Mouse (Mus musculus): ENCODE data around the gene Ctnnbl1. TPM values are rescaled to one million over a fixed set of nuclear protein-coding genes. Genes with fewer than 3 reads are reported as not detected.

Gene Ctnnbl1
- polyA plus RNA-seq, 1 experiment from 2014 or later: 28.8 TPM

DNA sequence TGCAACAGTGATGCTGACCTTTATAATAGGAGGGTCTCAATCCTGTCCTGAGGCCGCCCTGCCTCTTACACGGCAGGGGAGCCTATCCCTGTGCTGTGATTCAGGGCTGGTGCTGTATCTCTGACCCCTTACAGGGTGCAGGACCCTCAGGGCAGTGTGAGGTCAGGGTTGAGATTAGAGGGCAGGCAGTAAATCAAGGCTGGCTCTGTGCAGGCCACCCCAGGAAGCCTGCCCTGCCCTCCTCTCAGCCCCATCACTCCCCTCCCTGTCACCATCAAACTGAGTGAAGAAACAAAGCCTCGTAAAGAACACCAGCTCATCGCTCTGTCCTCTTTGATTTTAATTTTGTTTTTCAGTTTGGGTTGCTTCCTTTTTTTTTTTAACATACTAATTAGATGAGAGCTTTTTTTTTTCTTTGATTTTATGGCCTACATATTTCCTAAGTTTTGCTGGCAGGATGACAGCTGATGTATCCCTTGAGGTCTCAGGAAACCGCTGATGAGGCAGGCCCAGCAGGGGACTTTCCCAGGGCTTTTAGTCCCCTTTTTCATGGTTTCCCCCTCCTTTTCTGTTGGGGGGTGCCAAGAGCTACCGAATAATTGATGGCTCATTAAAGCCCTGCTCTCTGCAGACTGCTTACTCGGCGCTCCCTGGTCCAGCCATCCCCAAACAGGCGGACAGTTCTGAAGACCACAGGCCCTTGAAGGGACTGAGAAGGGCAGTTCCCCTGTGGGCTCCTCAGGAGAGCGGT lies 150.2 kb downstream of the Ctnnbl1 start:
- DNase-seq: no peak
- H3K27ac ChIP-seq: no peak overlapping the region
- no peak overlapping the region for H3K4me3 ChIP-seq (replicated peaks)
- no peaks in the 10 kb centered on the region for H3K27me3 ChIP-seq
- no peak overlapping the region for H3K4me2 ChIP-seq
- no peaks in the 10 kb centered on the region for H3K9me3 ChIP-seq (replicated peaks)
- H3K4me1 ChIP-seq (replicated peaks): peaks cover 3% of the 10 kb centered on the region; the same call in 1 of the 2 replicates
- ATAC-seq (ENCODE audit: low read depth): no peak
- no peak overlapping the region for H3K9ac ChIP-seq
- WGBS (ENCODE audit: insufficient replicate concordance): 59% methylated on average over 10 of the region's 10 CpGs
- peaks cover 17% of the 10 kb centered on the region for H3K36me3 ChIP-seq

- 78% methylated on average over 6 of the region's 6 CpGs for WGBS (ENCODE audit: insufficient replicate concordance)
- Histone ChIP-seq H3K27ac (no peak overlapping the region), H3K9ac (no peak overlapping the region), H3K36me3 (no peaks in the 10 kb centered on the region), H3K4me1 (replicated peaks) (peaks cover 3% of the 10 kb centered on the region; the same call in 1 of the 2 replicates), H3K27me3 (no peaks in the 10 kb centered on the region), H3K9me3 (replicated peaks) (no peaks in the 10 kb centered on the region), H3K4me3 (replicated peaks) (no peak overlapping the region), H3K4me2 (no peak overlapping the region)
- no peak for ATAC-seq (ENCODE audit: low read depth)
- DNase-seq: no peak
These were observed 154.0 kb downstream of the Ctnnbl1 start for GRCm38 (mm10) chr2:157891166-157891565.

DNA sequence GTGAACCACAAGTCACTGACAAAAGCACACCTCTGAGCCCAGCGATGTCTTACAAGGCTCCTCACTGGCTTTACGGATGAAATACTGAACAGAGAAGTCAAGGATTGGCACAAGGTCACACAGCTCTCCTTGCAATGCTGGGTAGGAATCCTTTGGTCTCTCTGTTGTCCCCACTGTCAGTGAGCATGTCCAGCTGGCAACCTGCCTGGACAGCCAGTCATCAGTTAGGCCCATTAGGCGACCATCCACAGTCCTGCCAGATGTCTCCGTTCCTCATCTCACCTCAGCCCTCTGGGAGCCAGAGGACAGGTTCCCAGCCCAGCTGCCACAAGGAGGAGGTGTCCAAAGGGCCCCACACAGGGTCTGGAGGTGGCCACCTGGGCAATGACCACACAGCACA lies 159.9 kb downstream of the Ctnnbl1 start:
- no peaks in the 10 kb centered on the region for H3K9me3 ChIP-seq (replicated peaks)
- peaks cover 10% of the 10 kb centered on the region for H3K27me3 ChIP-seq
- no peak overlapping the region for H3K4me2 ChIP-seq
- no peaks in the 10 kb centered on the region for H3K36me3 ChIP-seq
- H3K9ac ChIP-seq: no peak overlapping the region
- ATAC-seq (ENCODE audit: low read depth) (no peak), DNase-seq (no peak)
- 84% methylated on average over 4 of the region's 4 CpGs for WGBS (ENCODE audit: insufficient replicate concordance)
- no peaks in the 10 kb centered on the region for H3K4me1 ChIP-seq (replicated peaks)
- no peak overlapping the region for H3K27ac ChIP-seq
- no peak overlapping the region for H3K4me3 ChIP-seq (replicated peaks)

DNA sequence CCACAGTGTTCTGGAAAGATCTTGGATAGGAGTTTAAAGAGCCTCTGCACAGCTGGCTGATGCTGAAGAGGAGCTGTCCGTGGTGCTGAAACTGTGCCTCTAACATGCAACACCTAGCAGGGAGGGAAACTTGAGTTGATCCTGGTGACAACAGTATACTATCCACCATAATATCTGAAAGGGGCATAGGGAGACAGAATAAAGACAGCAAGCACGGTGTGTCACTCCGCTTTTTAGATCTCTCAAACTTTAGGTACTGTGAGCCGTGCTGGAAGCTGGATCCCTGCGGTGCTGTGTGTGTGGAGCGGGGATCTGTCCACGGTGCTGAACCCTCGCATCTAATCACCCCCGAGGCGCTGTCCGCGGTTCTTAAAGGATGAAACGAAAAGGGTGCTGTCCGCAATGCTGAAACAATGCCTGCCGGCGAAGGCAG lies 176.0 kb downstream of the Ctnnbl1 start:
- H3K4me1 ChIP-seq (replicated peaks): 0 out of 2 replicates have a peak, but pooled peaks cover 5% of the 10 kb centered on the region
- 2% methylated on average over 16 of the region's 16 CpGs for WGBS (ENCODE audit: insufficient replicate concordance)
- ATAC-seq (ENCODE audit: low read depth) (no peak), DNase-seq (peak; percentile 64)
- no peaks in the 10 kb centered on the region for H3K36me3 ChIP-seq
- H3K4me3 ChIP-seq (replicated peaks): no peak overlapping the region
- no peak overlapping the region for H3K27ac ChIP-seq
- H3K4me2 ChIP-seq: no peak overlapping the region
- no peaks in the 10 kb centered on the region for H3K9me3 ChIP-seq (replicated peaks)
- H3K27me3 ChIP-seq: peaks cover 58% of the 10 kb centered on the region
- H3K9ac ChIP-seq: no peak overlapping the region

DNA sequence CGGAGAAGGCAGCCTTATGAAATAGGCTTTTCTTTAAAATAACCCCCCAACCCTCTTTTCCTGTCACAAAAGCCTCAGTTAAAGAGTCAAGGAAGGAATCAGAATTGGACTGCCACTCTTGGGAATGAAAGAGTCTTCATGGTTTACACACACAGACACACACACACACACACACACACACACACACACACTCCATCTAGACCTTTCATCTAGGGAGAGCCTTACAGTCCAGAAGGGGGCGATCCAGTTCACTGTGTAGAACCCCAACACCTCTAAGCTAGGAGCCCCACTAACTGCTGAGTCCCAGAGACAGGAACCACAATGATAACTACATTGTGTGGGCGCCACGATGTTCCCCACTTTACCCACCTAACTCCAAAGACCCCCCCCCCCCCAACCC lies 176.5 kb downstream of the Ctnnbl1 start:
- peaks cover 58% of the 10 kb centered on the region for H3K27me3 ChIP-seq
- H3K27ac ChIP-seq: no peak overlapping the region
- 0% methylated on average over 4 of the region's 4 CpGs for WGBS (ENCODE audit: insufficient replicate concordance)
- H3K4me2 ChIP-seq: no peak overlapping the region
- H3K4me3 ChIP-seq (replicated peaks): no peak overlapping the region
- no peak overlapping the region for H3K9ac ChIP-seq
- 0 out of 2 replicates have a peak, but pooled peaks cover 5% of the 10 kb centered on the region for H3K4me1 ChIP-seq (replicated peaks)
- DNase-seq: no peak
- ATAC-seq (ENCODE audit: low read depth): no peak
- no peaks in the 10 kb centered on the region for H3K9me3 ChIP-seq (replicated peaks)
- no peaks in the 10 kb centered on the region for H3K36me3 ChIP-seq

DNA sequence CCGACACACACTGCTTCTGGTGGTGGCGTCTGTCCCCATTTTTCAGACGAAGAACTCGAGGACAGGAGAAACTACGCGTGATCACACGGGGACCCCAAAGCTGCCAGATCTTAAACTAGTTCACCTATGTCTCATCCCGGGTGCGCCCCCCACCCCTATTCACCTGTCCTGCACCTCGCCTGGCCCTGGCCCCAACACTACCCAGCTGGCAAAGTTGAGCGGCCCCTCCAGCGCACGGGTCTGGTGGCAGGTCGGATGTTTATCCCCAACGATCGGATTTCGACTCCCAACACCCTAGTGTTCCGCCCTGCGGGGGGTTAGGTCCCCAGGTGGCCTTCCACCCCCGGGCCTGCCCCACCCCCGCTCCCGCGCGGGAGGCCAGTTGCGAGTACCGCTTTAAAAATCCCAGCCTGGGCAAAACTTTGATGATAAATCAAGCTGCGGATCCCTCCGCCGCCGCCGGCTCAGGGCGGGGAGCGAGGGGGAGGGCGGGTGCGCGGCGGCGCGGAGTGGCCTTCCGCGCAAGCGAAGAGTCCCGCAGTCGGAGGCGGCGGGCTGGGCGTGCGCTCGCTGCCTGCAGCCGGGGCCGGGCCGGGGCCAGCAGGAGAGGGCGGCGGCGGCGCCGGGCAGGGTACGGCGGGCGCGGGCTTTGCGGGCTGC lies 177.0 kb downstream of the Ctnnbl1 start, which contains the start of gene Vstm2l:
TSS of gene Vstm2l (plus strand) at position 549 of the 660 bp plus-strand sequence.
- H3K27me3 ChIP-seq: peaks cover 58% of the 10 kb centered on the region
- DNase-seq: no peak
- H3K9me3 ChIP-seq (replicated peaks): no peaks in the 10 kb centered on the region
- H3K36me3 ChIP-seq: no peaks in the 10 kb centered on the region
- no peak for ATAC-seq (ENCODE audit: low read depth)
- 0 out of 2 replicates have a peak, but pooled peaks cover 5% of the 10 kb centered on the region for H3K4me1 ChIP-seq (replicated peaks)
- no peak within 1 kb of the TSS for H3K9ac ChIP-seq
- H3K4me2 ChIP-seq: peak within 1 kb of the TSS; percentile 32
- 6% methylated on average over 57 of the region's 62 CpGs for WGBS (ENCODE audit: insufficient replicate concordance)
- H3K4me3 ChIP-seq (replicated peaks): peak within 1 kb of the TSS; percentile 17
- no peak within 1 kb of the TSS for H3K27ac ChIP-seq

- peak overlapping the region; percentile 17; the same call in 1 of the 2 replicates for H3K4me3 ChIP-seq (replicated peaks)
- 33% methylated on average over 43 of the region's 43 CpGs for WGBS (ENCODE audit: insufficient replicate concordance)
- no peak for DNase-seq
- peaks cover 61% of the 10 kb centered on the region for H3K27me3 ChIP-seq
- ATAC-seq (ENCODE audit: low read depth): no peak
- 0 out of 2 replicates have a peak, but pooled peaks cover 5% of the 10 kb centered on the region for H3K4me1 ChIP-seq (replicated peaks)
- peak overlapping the region; percentile 32; the same call in 1 of the 2 replicates for H3K4me2 ChIP-seq
- no peaks in the 10 kb centered on the region for H3K36me3 ChIP-seq
- no peak overlapping the region for H3K9ac ChIP-seq
- no peak overlapping the region for H3K27ac ChIP-seq
- no peaks in the 10 kb centered on the region for H3K9me3 ChIP-seq (replicated peaks)
These were observed 177.8 kb downstream of the Ctnnbl1 start for GRCm38 (mm10) chr2:157914889-157915517.

GRCm38 (mm10) chr2:157918529-157918928 lies 181.3 kb downstream of the Ctnnbl1 start:
- no peak for ATAC-seq (ENCODE audit: low read depth)
- Histone ChIP-seq H3K4me1 (replicated peaks) (0 out of 2 replicates have a peak, but pooled peaks cover 5% of the 10 kb centered on the region), H3K27ac (no peak overlapping the region), H3K4me2 (no peak overlapping the region), H3K9me3 (replicated peaks) (no peaks in the 10 kb centered on the region), H3K36me3 (no peaks in the 10 kb centered on the region), H3K9ac (no peak overlapping the region), H3K27me3 (peaks cover 66% of the 10 kb centered on the region), H3K4me3 (replicated peaks) (no peak overlapping the region)
- DNase-seq: no peak
- WGBS (ENCODE audit: insufficient replicate concordance): 18% methylated on average over 10 of the region's 10 CpGs

DNA sequence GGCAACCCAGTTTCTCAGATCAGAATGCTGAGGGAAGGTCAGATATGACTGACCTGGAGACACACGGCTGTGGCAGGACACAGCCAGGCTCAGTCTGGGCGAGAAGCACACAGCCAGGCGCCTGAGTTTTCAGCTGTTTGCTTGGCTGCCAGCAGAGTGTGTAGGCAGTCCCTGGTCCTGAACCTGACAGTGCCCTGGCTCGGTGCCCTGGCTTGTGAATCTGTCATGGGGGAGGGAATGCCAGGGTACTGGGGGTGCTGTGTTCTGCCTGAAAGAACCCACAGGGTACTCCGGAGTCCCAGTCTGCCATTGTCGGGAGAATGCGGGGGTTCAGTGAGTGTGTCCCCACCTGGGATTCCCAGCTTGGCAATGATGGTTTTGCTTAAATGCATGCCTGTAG lies 184.3 kb downstream of the Ctnnbl1 start:
- DNase-seq (no peak), ATAC-seq (ENCODE audit: low read depth) (no peak)
- no peaks in the 10 kb centered on the region for H3K9me3 ChIP-seq (replicated peaks)
- H3K4me1 ChIP-seq (replicated peaks): no peaks in the 10 kb centered on the region
- no peak overlapping the region for H3K9ac ChIP-seq
- no peak overlapping the region for H3K27ac ChIP-seq
- peaks cover 52% of the 10 kb centered on the region for H3K27me3 ChIP-seq
- 61% methylated on average over 7 of the region's 7 CpGs for WGBS (ENCODE audit: insufficient replicate concordance)
- H3K4me3 ChIP-seq (replicated peaks): no peak overlapping the region
- no peaks in the 10 kb centered on the region for H3K36me3 ChIP-seq
- H3K4me2 ChIP-seq: no peak overlapping the region

DNA sequence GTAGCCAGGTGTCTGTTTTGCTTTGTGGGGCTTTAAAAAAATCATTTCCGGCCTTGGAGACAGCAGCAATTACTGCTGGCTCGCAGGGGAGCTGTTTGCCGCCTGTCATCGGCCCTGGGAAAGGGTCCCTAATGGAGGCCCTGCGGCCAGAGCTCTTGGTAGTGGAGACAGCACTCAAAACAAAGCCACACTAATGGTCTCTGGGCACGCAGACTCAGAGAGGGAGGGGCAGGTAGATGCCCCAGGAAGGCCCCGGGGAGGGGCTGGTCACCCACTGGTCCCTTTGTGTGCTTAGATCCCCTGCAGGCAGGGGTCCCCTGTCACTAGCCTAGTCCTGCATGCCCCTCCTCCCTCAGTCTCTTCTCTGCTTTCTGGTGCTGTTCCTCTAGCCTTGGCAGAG lies 186.2 kb downstream of the Ctnnbl1 start:
- peaks cover 48% of the 10 kb centered on the region for H3K27me3 ChIP-seq
- ATAC-seq (ENCODE audit: low read depth) (no peak), DNase-seq (no peak)
- H3K4me3 ChIP-seq (replicated peaks): no peak overlapping the region
- no peak overlapping the region for H3K9ac ChIP-seq
- no peak overlapping the region for H3K27ac ChIP-seq
- WGBS (ENCODE audit: insufficient replicate concordance): 13% methylated on average over 7 of the region's 7 CpGs
- no peak overlapping the region for H3K4me2 ChIP-seq
- no peaks in the 10 kb centered on the region for H3K36me3 ChIP-seq
- no peaks in the 10 kb centered on the region for H3K4me1 ChIP-seq (replicated peaks)
- H3K9me3 ChIP-seq (replicated peaks): no peaks in the 10 kb centered on the region

- WGBS (ENCODE audit: insufficient replicate concordance): 41% methylated on average over 5 of the region's 5 CpGs
- H3K27me3 ChIP-seq: peaks cover 49% of the 10 kb centered on the region
- H3K4me1 ChIP-seq (replicated peaks): no peaks in the 10 kb centered on the region
- H3K9ac ChIP-seq: no peak overlapping the region
- no peaks in the 10 kb centered on the region for H3K9me3 ChIP-seq (replicated peaks)
- no peak overlapping the region for H3K27ac ChIP-seq
- no peaks in the 10 kb centered on the region for H3K36me3 ChIP-seq
- DNase-seq (no peak), ATAC-seq (ENCODE audit: low read depth) (no peak)
- H3K4me2 ChIP-seq: no peak overlapping the region
- H3K4me3 ChIP-seq (replicated peaks): no peak overlapping the region
These were observed 187.3 kb downstream of the Ctnnbl1 start for GRCm38 (mm10) chr2:157924504-157924903.

All from liver, embryonic 13.5 days (tissue).